Mouse (Mus musculus) forebrain, embryonic 14.5 days (tissue): ENCODE measurements around the gene Nat8l. TPM values are rescaled to one million over a fixed set of nuclear protein-coding genes. Genes with fewer than 3 reads are reported as not detected.

Experiments
- ATAC-seq: fragments of 200-750 bp; cut with Nextera tagmentation; 2 replicates; pipeline ENCODE4 v1.8.0; 2017; ENCODE audit warnings: mild to moderate bottlenecking, moderate library complexity
- DNase-seq: peaks from one replicate; pipeline ENCODE4 v3.0.0-alpha.2; 2015; ENCODE audit warnings: low spot score
- H3K27ac ChIP-seq: fragments of 300-500 bp; sonication (generic); 2 replicates; pipeline ENCODE4 v1.5.1; 2014; ENCODE audit warnings: low read depth, mild to moderate bottlenecking, control low read depth, low read length, moderate library complexity
- H3K27me3 ChIP-seq: fragments of 300-500 bp; sonication (generic); replicated peaks from 2 replicates; pipeline ENCODE4 v1.6.1; 2014; ENCODE audit warnings: low read length, control low read depth, mixed read lengths; ENCODE audit not compliant: control insufficient read depth, insufficient read depth
- H3K36me3 ChIP-seq: fragments of 300-500 bp; sonication (generic); 2 replicates; pipeline ENCODE4 v1.6.1; 2014; ENCODE audit warnings: low read length, control low read depth; ENCODE audit not compliant: control insufficient read depth, insufficient read depth
- H3K4me1 ChIP-seq: fragments of 300-500 bp; sonication (generic); 2 replicates; pipeline ENCODE4 v1.6.1; 2014; ENCODE audit warnings: antibody characterized with exemption, low read length, control low read depth; ENCODE audit not compliant: control insufficient read depth, insufficient read depth
- H3K4me2 ChIP-seq: fragments of 300-500 bp; sonication (generic); 2 replicates; pipeline ENCODE4 v1.6.1; 2014; ENCODE audit warnings: mild to moderate bottlenecking, control low read depth, low read length
- H3K4me3 ChIP-seq: fragments of 300-500 bp; sonication (generic); 2 replicates; pipeline ENCODE4 v1.5.1; 2014; ENCODE audit warnings: low read depth, low read length, control low read depth
- H3K9ac ChIP-seq: fragments of 300-500 bp; sonication (generic); 2 replicates; pipeline ENCODE4 v1.6.1; 2014; ENCODE audit warnings: mild to moderate bottlenecking, low read length, control low read depth, moderate library complexity
- H3K9me3 ChIP-seq: fragments of 300-500 bp; sonication (generic); replicated peaks from 2 replicates; pipeline ENCODE4 v1.6.1; 2016; ENCODE audit warnings: low read length, control low read depth, mixed read lengths; ENCODE audit not compliant: control insufficient read depth
- WGBS: fragments of 180-500 bp; shearing (Covaris S2); extraction: QIAGEN DNeasy Blood & Tissue Kit; methylation state at CpG from one replicate; pipeline ENCODE4 v1.1.7; 2014; 5-methylcytosine and 5-hydroxymethylcytosine counted together
- polyA plus RNA-seq: library from polyadenylated mRNA; unstranded; fragments of >200 nt; fragmentation: Nextera tagmentation; extraction: Ambion mirVana; gene quantifications from 2 replicates; pipeline ENCODE4 v1.2.1, GENCODE M21; 2014

Nat8l gene
- polyA plus RNA-seq, 1 experiment from 2014 or later: 2.7 TPM

GRCm38 (mm10) chr5:33976267-33976666 is 19.5 kb upstream of the Nat8l start:
- 38% methylated on average over 3 of the region's 3 CpGs for WGBS
- H3K27ac ChIP-seq: no peak overlapping the region
- no peaks in the 10 kb centered on the region for H3K27me3 ChIP-seq
- H3K9ac ChIP-seq: no peak overlapping the region
- H3K4me3 ChIP-seq: no peak overlapping the region
- no peaks in the 10 kb centered on the region for H3K4me1 ChIP-seq
- DNase-seq (no peak), ATAC-seq (no peak)
- H3K4me2 ChIP-seq: no peak overlapping the region
- no peaks in the 10 kb centered on the region for H3K36me3 ChIP-seq
- H3K9me3 ChIP-seq: no peaks in the 10 kb centered on the region

- H3K9me3 ChIP-seq: no peaks in the 10 kb centered on the region
- H3K4me3 ChIP-seq: peak overlapping the region; percentile 94
- ATAC-seq: peak; percentile 65
- H3K27me3 ChIP-seq: no peaks in the 10 kb centered on the region
- peak overlapping the region; percentile 77 for H3K4me2 ChIP-seq
- peaks cover 9% of the 10 kb centered on the region for H3K4me1 ChIP-seq
- H3K9ac ChIP-seq: peak overlapping the region; percentile 90
- 4% methylated on average over 26 of the region's 26 CpGs for WGBS
- no peak for DNase-seq
- peaks cover 10% of the 10 kb centered on the region; the same call in 1 of the 2 replicates for H3K36me3 ChIP-seq
- H3K27ac ChIP-seq: peak overlapping the region; percentile 87
Measured at GRCm38 (mm10) chr5:33982731-33983259, 13.0 kb upstream of the Nat8l start.

GRCm38 (mm10) chr5:33983309-33984121 is 12.3 kb upstream of the Nat8l start, which contains the start of gene Gm1673:
Gene Gm1673, plus strand, starts transcription at chr5:33983433.
- peak within 1 kb of the TSS; percentile 87 for H3K27ac ChIP-seq
- peak; percentile 92 for ATAC-seq
- WGBS: under 1% methylated on average over 80 of the region's 88 CpGs

GRCm38 (mm10) chr5:33994671-33995625 is 836 bp upstream of the Nat8l start:
- Histone ChIP-seq H3K4me1 (peaks cover 23% of the 10 kb centered on the region), H3K4me3 (peak overlapping the region; percentile 82), H3K27me3 (no peaks in the 10 kb centered on the region), H3K36me3 (peaks cover under 1% of the 10 kb centered on the region; the same call in 1 of the 2 replicates), H3K27ac (peak overlapping the region; percentile 97), H3K9ac (peak overlapping the region; percentile 84), H3K9me3 (no peaks in the 10 kb centered on the region), H3K4me2 (peak overlapping the region; percentile 77)
- DNase-seq (peak; percentile 59), ATAC-seq (peak; percentile 2; the same call in 1 of the 2 replicates)
- 37% methylated on average over 28 of the region's 28 CpGs for WGBS

More at GRCm38 (mm10) chr5:33983309-33984121, 12.3 kb upstream of the Nat8l start, which contains the start of gene Gm1673:
- Histone ChIP-seq H3K27me3 (no peaks in the 10 kb centered on the region), H3K4me3 (peak within 1 kb of the TSS; percentile 94), H3K36me3 (peaks cover 10% of the 10 kb centered on the region; the same call in 1 of the 2 replicates), H3K9me3 (no peaks in the 10 kb centered on the region), H3K4me1 (peaks cover 9% of the 10 kb centered on the region), H3K4me2 (peak within 1 kb of the TSS; percentile 77), H3K9ac (peak within 1 kb of the TSS; percentile 90)
- peak; percentile 95 for DNase-seq

- Histone ChIP-seq H3K4me2 (peak overlapping the region; percentile 77), H3K27me3 (no peaks in the 10 kb centered on the region), H3K9ac (peak overlapping the region; percentile 84), H3K27ac (peak overlapping the region; percentile 97), H3K9me3 (no peaks in the 10 kb centered on the region), H3K4me3 (peak overlapping the region; percentile 82), H3K36me3 (peaks cover 18% of the 10 kb centered on the region), H3K4me1 (peaks cover 23% of the 10 kb centered on the region)
- 0% methylated on average over 32 of the region's 55 CpGs for WGBS
- DNase-seq (no peak), ATAC-seq (no peak)
Measured at GRCm38 (mm10) chr5:33996694-33997045, 886 bp downstream of the Nat8l start.

- WGBS: under 1% methylated on average over 57 of the region's 80 CpGs
- H3K4me1 ChIP-seq: peaks cover 23% of the 10 kb centered on the region
Measured at GRCm38 (mm10) chr5:33997051-33997741, 1.4 kb downstream of the Nat8l start.

GRCm38 (mm10) chr5:33997829-33998504 is 2.2 kb downstream of the Nat8l start:
- Histone ChIP-seq H3K36me3 (peaks cover 21% of the 10 kb centered on the region), H3K9me3 (no peaks in the 10 kb centered on the region), H3K27me3 (no peaks in the 10 kb centered on the region), H3K4me1 (peaks cover 23% of the 10 kb centered on the region), H3K27ac (no peak overlapping the region), H3K4me3 (peak overlapping the region; percentile 82), H3K9ac (peak overlapping the region; percentile 84; the same call in 1 of the 2 replicates), H3K4me2 (peak overlapping the region; percentile 77)
- DNase-seq: no peak
- 66% methylated on average over 20 of the region's 20 CpGs for WGBS
- no peak for ATAC-seq

More at GRCm38 (mm10) chr5:33997051-33997741, 1.4 kb downstream of the Nat8l start:
- Histone ChIP-seq H3K4me3 (peak overlapping the region; percentile 82), H3K4me2 (peak overlapping the region; percentile 77), H3K27ac (peak overlapping the region; percentile 97), H3K9ac (peak overlapping the region; percentile 84), H3K36me3 (peaks cover 21% of the 10 kb centered on the region), H3K27me3 (no peaks in the 10 kb centered on the region), H3K9me3 (no peaks in the 10 kb centered on the region)
- ATAC-seq: peak; percentile 27
- DNase-seq: peak; percentile 68
